Mouse (Mus musculus): ENCODE results near the gene Gm5148. TPM values are rescaled to one million over a fixed set of nuclear protein-coding genes. Genes with fewer than 3 reads are reported as not detected.

Gene Gm5148
- total RNA-seq, 1 experiment from 2014 or later = not detected

DNA sequence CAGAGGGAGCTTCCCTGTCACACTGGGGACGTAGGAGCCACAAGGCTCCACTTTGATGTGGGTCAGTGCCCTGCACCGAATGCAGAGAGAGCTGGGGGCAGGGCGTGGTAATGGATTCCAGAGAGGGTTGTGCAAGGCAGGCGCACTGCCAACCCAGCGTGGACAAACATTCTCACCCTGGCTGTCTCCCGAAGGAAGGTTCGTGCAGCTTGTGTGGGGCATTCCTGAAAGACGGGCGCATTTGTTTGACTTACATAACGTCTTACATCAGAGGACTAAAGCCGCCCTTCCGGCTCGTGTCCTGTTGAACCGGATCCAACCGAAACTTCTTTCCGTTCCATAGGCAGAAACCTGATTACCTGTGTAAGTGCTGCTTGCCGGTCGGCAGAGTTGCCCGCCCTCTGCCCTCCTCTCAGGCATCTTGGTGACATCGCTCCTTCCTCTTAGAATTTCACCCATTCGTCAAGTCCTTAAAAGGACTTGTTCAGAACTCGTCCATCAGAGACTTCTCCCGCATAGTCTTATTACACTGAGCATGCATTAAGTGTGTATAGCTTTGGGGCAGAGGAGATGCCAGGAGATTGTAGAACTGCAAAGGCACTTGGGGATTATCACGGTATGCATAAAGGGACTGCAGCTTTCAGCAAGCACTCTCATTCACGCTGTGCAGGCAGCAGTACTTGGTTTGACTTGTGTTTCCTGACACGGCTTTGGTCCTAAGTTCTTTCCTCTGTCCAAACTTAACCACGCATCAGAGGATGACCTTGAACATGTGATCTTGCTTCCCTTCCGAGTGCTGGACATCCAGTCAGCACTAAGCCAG, 36.9 kb downstream of the Gm5148 start:
- DNase-seq = peak; percentile 74

DNA sequence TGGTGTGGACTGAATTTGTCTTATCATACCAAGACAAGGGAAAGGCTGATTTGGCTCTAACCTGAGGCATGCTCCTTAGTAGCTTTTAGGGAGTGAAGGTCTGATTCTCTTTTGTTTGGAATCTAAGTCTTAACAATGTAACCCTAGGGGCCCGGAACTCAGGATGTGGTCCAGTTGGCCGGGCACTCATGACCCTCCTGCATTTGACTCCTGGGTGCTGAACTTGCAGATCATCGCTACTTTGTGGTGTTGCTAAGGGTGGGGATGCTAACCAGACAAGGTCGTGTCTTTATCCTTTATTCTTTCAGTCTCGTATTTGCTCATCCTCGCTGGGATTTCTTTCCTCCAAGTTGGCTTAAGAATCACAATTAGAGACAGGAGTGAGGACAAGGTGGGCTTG, 37.5 kb downstream of the Gm5148 start:
- DNase-seq = no peak

DNA sequence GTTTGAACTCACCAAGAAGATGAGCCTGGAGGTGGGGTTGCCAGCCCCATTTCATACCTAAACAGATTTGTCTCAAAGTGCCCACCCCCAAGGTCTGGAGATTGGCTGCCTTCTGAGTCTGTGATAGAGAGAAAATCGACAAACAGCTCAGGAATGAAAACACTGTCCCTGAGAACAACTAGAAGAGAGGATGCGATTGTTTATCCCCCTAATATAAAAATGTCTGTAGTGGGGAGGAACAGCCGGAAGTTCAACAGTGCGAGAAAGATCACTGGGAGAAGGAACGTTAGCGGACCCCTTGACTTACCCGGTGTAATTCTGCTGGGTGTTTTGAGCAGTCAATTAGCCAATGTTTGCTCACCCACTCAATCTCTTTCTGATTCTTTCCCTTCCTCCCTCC, 38.1 kb downstream of the Gm5148 start:
- DNase-seq = no peak

DNA sequence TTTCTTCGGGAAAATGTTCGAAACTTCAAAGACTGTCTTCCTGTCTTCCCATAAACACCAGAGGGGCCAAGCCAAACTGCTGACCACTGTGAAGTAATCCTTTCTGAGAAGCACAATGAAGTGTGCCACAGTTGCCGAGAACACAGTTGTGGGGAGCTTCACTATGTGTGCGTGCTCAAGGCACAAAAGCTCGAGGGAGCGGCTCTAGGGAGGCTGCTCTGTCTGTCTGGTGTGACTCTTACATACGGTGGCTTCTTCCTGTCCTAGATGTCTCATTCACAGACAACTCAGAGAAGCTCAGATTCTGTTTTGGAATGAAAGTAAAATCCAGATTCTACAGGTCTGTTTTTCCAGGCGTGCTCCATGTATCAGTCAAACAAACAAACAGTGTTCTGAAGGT, 48.0 kb downstream of the Gm5148 start:
- DNase-seq = no peak

DNA sequence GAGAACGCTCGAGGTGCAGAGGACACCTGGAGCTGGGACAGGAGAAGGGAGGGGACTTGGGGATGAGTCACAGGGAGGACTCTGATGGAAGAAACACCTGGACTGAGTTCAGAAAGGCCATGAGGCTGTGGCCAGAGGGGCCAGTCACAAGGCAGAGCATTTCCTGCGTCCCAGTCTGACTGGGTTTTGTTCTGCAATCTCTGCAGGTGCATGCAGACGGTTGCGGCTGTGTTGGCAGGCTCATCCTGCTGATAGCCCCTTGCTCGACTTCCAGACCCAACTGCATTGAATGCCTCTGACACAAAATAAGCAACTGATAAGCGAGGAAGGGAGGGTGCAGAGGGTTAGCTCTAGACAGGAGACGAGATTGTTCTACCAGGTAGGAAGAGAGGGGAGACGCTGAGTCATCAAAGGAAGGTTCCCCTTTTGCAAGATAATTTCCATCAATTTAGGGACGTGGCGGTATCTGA, 49.2 kb downstream of the Gm5148 start:
- no peak for DNase-seq

DNA sequence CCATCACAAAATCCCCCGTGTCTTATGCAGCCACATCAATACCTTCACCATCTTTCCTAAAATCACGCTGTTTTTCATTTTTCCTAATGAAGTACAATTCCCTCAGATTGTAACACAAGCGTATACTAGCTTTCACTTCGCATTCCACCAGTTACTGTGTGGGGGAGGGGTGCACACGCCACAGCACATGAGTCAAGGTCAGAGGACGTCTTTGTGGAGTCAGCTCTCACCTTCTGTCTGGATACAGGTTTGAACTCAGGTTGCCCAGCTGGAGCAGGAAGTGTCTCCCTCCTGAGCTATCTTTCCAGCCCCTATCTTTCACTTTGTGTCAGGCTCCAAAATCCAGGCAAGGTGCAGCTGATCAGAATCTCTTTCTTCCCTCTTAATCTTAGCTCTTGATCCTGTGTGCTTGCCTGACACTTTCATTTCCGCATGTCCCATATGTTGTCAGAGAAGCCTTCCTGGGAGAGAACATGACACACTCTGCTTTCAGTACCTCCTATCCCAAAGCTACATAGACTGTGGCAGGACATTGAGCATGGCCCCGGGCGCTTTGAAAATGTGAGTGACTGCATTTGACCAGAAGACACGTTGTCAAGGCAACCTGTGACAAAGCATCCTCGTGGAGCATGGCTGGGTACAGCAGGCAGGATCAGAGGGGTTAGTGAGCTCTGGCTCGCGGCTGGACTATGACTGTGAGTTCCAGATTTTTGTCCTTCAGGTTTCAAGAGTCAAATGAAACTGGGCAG, 50.6 kb downstream of the Gm5148 start:
- DNase-seq = peak; percentile 31

DNA sequence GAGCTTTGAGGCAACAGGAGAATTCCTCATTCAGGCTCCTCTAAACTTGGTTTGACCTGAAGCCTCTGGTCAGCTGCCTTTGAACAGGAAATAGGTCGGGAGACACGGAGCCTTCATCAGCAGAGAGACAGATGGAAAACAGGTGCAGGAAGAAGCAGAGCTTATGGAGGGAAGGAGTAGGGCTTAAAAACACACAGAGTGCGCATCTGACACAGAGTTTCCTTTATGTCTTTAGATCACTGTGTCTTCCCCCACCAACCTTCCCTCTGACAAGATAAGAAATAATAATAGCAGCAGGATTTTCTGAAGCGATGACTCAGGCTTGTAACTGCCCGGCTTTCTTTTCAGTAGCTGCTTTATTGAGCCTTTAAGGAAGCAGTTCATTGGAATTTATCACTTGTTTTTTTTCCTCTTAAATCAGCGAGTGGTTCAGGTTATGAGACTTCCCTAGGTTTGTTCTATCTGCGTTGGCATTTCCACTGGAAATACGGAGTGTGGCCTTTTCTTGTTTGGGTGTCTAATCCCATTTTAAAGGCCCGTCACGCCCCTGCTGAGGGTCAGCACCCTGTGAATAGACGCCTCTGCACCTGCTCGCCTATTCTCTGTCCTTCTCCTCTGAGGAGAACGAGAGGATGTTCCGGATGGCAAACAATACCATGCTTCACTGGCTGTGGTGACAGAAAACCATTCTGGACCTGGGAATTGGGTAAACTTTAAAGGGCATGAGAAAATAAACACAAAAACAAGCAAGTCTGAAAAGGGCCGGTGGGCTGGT, 51.8 kb downstream of the Gm5148 start:
- DNase-seq = no peak

DNA sequence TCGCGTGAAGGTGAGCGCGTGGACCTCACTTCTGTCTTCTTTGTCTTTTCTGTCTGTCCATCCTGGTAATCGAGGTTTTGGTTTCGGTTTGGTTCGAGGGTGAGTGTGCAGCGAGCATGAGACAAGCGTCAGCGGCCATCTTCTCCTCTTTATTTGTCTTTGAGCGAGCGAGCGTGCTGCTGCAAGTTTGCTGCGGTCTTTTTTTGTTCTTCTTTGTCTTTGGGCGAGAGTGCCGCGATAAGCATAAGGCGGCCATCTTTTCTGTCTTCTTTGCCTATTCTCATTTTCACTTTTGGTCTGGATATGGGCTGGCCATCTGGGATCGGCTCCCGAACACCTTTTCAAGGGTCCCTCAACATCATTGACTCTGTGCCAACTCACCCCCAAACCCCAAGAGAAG, 55.2 kb downstream of the Gm5148 start:
- no peak for DNase-seq

DNA sequence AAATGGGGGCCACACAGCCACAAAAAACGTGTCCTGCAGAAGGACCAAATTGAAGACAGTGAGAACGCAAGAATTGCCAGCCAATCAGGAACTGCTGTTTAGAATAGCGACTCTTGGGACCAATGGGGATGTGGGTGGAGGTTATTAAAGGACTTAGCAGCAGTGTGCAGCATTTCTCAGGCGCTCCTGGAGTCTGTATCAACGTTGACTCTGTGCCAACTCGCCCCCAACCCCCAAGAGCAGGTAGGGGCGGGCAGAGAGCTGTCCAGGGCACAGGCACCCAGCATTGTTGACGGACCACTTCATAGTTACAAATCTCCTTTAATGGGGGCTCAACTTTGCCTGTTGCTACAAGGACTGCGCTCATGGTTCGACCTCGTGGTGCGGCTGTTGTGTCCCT, 55.6 kb downstream of the Gm5148 start:
- DNase-seq = no peak

DNA sequence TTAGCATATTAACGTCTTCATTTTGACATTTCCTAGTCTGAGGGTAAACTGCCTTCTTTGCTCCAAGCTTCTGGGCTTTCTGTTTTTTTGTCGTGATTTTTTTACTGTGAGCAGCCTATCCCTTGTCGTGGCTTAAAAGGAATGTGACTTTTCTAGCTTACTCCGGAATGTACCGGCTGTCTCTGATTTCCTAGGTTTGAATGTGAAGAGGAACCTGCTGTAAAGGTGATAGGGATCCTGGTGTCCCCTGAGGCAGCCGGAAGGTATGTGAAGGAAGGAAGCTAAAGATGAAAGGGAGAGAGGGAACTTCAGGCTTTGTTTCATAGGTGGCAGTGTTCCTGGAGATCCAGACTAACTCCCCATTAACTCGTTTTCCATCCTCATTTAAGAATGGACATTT, 56.6 kb downstream of the Gm5148 start:
- no peak for DNase-seq

DNA sequence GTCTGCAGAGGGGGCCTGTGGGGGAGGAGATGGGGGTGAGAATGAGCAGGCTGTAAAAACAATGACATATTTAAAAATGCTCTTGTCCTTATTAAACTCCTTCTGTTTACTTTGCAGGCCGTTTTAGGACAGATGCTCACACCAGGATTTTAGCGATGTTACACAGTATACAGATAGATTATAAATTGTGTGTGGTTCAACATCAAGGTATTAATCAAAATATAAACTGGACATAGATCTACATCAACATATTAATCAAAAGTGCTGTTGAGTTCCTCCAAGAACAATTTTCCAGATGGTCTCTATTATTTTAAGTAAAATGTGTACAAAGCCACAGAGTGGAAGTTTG, 57.2 kb downstream of the Gm5148 start:
- no peak for DNase-seq

DNA sequence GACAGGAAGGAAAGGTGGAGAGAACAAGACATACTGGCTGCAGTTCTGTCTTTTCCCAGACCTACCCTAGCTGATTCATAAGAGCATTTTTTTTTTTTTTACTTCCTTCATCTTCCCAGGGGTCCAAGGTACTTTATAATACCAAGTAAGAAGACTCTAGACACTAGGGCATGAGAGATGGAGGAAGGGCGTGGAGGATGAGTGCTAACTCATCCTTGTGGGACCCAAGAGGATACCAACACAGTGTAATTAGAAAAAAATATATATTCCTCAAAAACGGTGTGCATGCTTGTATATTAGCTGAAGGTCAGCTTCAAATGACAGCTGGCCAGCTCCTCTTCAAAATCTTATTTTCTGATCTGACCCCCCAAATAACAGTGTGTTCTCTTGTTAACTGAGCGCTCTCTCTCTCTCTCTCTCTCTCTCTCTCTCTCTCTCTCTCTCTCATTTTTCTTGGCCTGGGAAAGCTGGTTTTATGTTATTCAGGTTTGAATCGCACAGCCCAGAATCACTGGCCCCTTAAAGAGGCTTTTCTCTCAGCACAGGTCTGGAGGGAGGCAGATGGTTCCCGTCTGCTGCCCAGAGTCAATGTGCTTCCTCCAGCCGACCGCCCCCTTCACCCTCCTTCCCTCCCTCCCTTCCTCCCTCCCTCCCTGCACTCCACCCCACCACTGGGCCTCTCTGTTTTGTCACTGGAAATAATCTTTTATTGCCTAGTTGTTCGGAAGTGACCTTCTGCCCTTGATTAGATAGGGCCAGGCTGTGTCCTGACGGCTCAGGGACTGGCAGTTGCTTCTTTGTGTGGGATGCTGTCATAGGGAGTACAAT, 57.8 kb downstream of the Gm5148 start:
- DNase-seq = peak; percentile 53

Other genes with a start within 250 kb of the Gm5148 start
- gene Spry1, start 84.5 kb downstream of the Gm5148 start, total RNA-seq (2021) = 25.0 and 28.0 TPM in 2 replicates